Mouse (Mus musculus) skeletal muscle tissue, adult 2 months (tissue): Measurements from ENCODE around the gene Slc2a4.
"Not testable (repeated sequence)": the region's sequence is repeated elsewhere in the genome, so short reads cannot be mapped to it uniquely, and the experiment has no call there.

Experiments
- DNase-seq: peaks from one replicate; pipeline ENCODE4 v3.0.0-alpha.2; 2012; ENCODE audit warnings: low read depth, low spot score

The Slc2a4 gene

GRCm38 (mm10) chr11:69970775-69971174, 22.8 kb upstream of the Slc2a4 start:
- DNase-seq: no peak

- no peak for DNase-seq
Measured at GRCm38 (mm10) chr11:69970222-69970621, 22.2 kb upstream of the Slc2a4 start.

GRCm38 (mm10) chr11:69968793-69969192, 20.8 kb upstream of the Slc2a4 start:
- DNase-seq: no peak

- no peak for DNase-seq
Measured at GRCm38 (mm10) chr11:69966860-69967517, 19.0 kb upstream of the Slc2a4 start.

GRCm38 (mm10) chr11:69966006-69966859, 18.2 kb upstream of the Slc2a4 start:
- DNase-seq: no peak

- no peak for DNase-seq
Measured at GRCm38 (mm10) chr11:69965271-69966005, 17.4 kb upstream of the Slc2a4 start.

GRCm38 (mm10) chr11:69964650-69965270, 16.8 kb upstream of the Slc2a4 start, which contains the start of gene Cldn7:
Cldn7 (plus strand) TSS chr11:69964779.
- no peak for DNase-seq

- no peak for DNase-seq
Measured at GRCm38 (mm10) chr11:69961841-69962240, 13.9 kb upstream of the Slc2a4 start.

- no peak for DNase-seq
Measured at GRCm38 (mm10) chr11:69960616-69961015, 12.6 kb upstream of the Slc2a4 start.

- DNase-seq: no peak
Measured at GRCm38 (mm10) chr11:69956218-69956617, 8.2 kb upstream of the Slc2a4 start.

- DNase-seq: not testable (repeated sequence)
Measured at GRCm38 (mm10) chr11:69955618-69956017, 7.6 kb upstream of the Slc2a4 start.

- DNase-seq: no peak
Measured at GRCm38 (mm10) chr11:69953267-69953915, 5.4 kb upstream of the Slc2a4 start.

GRCm38 (mm10) chr11:69952274-69952673, 4.3 kb upstream of the Slc2a4 start:
- no peak for DNase-seq

GRCm38 (mm10) chr11:69950807-69951459, 2.9 kb upstream of the Slc2a4 start:
- no peak for DNase-seq

- DNase-seq: peak; percentile 95
Measured at GRCm38 (mm10) chr11:69948763-69949150, 769 bp upstream of the Slc2a4 start.

- peak; percentile 93 for DNase-seq
Measured at GRCm38 (mm10) chr11:69947337-69948065, 487 bp downstream of the Slc2a4 start.

GRCm38 (mm10) chr11:69945997-69946891, 1.7 kb downstream of the Slc2a4 start:
- DNase-seq: peak; percentile 34

- peak; percentile 20 for DNase-seq
Measured at GRCm38 (mm10) chr11:69945216-69945615, 2.8 kb downstream of the Slc2a4 start.

- no peak for DNase-seq
Measured at GRCm38 (mm10) chr11:69940962-69941361, 7.0 kb downstream of the Slc2a4 start.
